Mouse (Mus musculus) midbrain, embryonic 11.5 days (tissue): Measurements from ENCODE around the gene Tlk1. TPM values are rescaled to one million over a fixed set of nuclear protein-coding genes. Genes with fewer than 3 reads are reported as not detected.

Source experiments
- ATAC-seq: fragments of 200-750 bp; cut with Nextera tagmentation; 2 replicates; pipeline ENCODE4 v1.8.0; 2017; ENCODE audit warnings: moderate TSS enrichment, moderate library complexity; ENCODE audit not compliant: low FRiP score
- DNase-seq: peaks from one replicate; pipeline ENCODE4 v3.0.0; 2015; ENCODE audit warnings: low spot score; ENCODE audit errors: missing footprints
- H3K27ac ChIP-seq: fragments of 300-500 bp; sonication (generic); 2 replicates; pipeline ENCODE4 v1.5.1; 2014; ENCODE audit warnings: low read depth, low read length
- H3K27me3 ChIP-seq: fragments of 300-500 bp; sonication (generic); 2 replicates; pipeline ENCODE4 v1.6.1; 2014; ENCODE audit warnings: mild to moderate bottlenecking, low read length, moderate library complexity, mixed read lengths; ENCODE audit not compliant: control insufficient read depth, insufficient read depth
- H3K36me3 ChIP-seq: fragments of 300-500 bp; sonication (generic); 2 replicates; pipeline ENCODE4 v1.6.1; 2014; ENCODE audit warnings: mild to moderate bottlenecking, low read length, moderate library complexity, mixed read lengths; ENCODE audit not compliant: control insufficient read depth, insufficient read depth
- H3K4me1 ChIP-seq: fragments of 300-500 bp; sonication (generic); 2 replicates; pipeline ENCODE4 v1.6.1; 2014; ENCODE audit warnings: low read length; ENCODE audit not compliant: control insufficient read depth, insufficient read depth
- H3K4me2 ChIP-seq: fragments of 300-500 bp; sonication (generic); 2 replicates; pipeline ENCODE4 v1.6.1; 2014; ENCODE audit warnings: mild to moderate bottlenecking, moderate library complexity
- H3K4me3 ChIP-seq: fragments of 300-500 bp; sonication (generic); 2 replicates; pipeline ENCODE4 v1.5.1; 2014; ENCODE audit warnings: low read depth, low read length
- H3K9ac ChIP-seq: fragments of 300-500 bp; sonication (generic); 2 replicates; pipeline ENCODE4 v1.6.1; 2014; ENCODE audit warnings: low read length
- H3K9me3 ChIP-seq: fragments of 300-500 bp; sonication (generic); 2 replicates; pipeline ENCODE4 v1.6.1; 2016; ENCODE audit warnings: low read length; ENCODE audit not compliant: control insufficient read depth
- WGBS: fragments of 180-500 bp; shearing (Covaris S2); extraction: QIAGEN DNeasy Blood & Tissue Kit; methylation state at CpG from one replicate; pipeline ENCODE4 v1.1.7; 2014; 5-methylcytosine and 5-hydroxymethylcytosine counted together
- polyA plus RNA-seq: library from polyadenylated mRNA; unstranded; fragments of >200 nt; fragmentation: Nextera tagmentation; extraction: Ambion mirVana; gene quantifications from 2 replicates; pipeline ENCODE4 v1.2.1, GENCODE M21; 2014

Gene Tlk1
- polyA plus RNA-seq, 1 experiment from 2014 or later = 45.2 TPM

DNA sequence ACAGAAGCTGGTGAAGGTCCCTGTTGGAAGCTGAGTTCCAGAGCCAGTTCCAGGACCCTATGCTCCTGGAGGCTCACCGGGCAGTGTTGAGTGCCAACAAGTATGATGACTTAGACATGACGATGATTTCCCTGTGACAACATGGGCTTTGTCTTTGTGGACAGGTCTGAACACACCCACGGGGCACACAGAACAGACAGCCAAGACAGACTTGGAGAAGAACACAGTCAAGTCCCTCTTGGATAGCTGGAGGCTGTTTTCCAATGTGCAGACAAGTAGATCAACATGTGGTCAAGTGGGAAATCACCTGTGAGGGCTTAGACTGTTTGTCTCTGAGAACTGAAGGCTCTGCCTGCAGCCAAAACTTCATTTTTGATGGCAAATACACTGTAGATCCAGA lies 31.4 kb upstream of the Tlk1 start:
- no peak for DNase-seq
- H3K36me3 ChIP-seq = no peaks in the 10 kb centered on the region
- no peak overlapping the region for H3K4me2 ChIP-seq
- H3K9me3 ChIP-seq = no peaks in the 10 kb centered on the region; the same call in 1 of the 2 replicates
- H3K4me1 ChIP-seq = no peaks in the 10 kb centered on the region
- no peak for ATAC-seq
- WGBS = 89% methylated on average over 3 of the region's 3 CpGs
- H3K4me3 ChIP-seq = no peak overlapping the region
- no peaks in the 10 kb centered on the region for H3K27me3 ChIP-seq
- H3K27ac ChIP-seq = no peak overlapping the region
- H3K9ac ChIP-seq = no peak overlapping the region

DNA sequence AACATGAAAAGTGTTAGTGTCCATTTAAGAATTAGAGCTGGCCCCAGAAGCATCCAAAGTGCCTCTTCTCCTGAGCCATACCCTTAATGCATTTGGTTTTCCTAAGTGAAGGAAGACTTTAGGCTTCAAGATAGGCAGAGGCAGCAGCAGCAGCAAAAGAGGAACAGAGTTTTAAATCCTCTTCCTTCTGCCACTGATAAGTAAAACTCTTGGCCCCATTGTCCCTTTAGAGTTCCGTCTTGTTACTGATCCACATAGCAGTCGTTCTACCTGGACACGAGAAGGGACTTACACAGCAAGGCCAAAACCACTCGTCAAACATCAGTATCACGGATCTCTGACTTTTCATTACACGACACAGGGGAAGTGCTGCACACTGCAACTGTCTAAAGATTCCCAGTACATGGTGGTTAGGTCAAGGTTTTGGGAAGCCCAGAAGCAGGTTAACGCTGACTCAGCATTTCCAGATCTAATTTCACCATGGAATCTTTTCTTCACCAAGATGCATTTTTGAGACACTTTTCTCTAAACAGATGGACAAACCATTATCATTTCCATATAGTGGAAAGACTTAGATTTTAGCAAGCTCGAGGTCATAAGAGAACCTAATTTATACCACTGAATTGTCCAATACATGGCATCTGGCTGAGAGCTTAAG lies 28.8 kb upstream of the Tlk1 start:
- ATAC-seq (no peak), DNase-seq (peak; percentile 41)
- no peaks in the 10 kb centered on the region for H3K4me1 ChIP-seq
- no peak overlapping the region for H3K4me2 ChIP-seq
- no peak overlapping the region for H3K27ac ChIP-seq
- H3K9ac ChIP-seq = no peak overlapping the region
- no peak overlapping the region for H3K4me3 ChIP-seq
- H3K36me3 ChIP-seq = no peaks in the 10 kb centered on the region
- WGBS = 93% methylated on average over 8 of the region's 8 CpGs
- H3K27me3 ChIP-seq = no peaks in the 10 kb centered on the region
- H3K9me3 ChIP-seq = no peaks in the 10 kb centered on the region

DNA sequence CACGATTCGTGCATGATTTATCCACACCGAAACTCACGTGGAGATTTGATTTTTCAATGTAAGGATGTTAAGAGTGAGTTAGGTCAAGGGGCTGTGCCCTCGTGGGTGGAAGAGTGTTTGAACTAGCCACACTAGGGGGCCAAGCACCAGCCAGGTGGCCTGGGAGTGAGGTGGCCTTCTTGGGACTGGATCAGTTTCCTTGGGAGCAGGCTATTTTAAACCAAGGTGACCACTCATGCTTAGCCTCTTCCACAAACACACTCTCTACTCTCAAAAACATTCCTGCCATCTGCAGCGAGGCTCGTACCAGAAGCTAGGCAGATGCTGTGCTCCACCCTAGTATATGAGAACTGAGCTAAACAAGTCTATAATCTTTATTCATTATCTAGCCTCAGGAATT lies 27.8 kb upstream of the Tlk1 start:
- 58% methylated on average over 7 of the region's 7 CpGs for WGBS

DNA sequence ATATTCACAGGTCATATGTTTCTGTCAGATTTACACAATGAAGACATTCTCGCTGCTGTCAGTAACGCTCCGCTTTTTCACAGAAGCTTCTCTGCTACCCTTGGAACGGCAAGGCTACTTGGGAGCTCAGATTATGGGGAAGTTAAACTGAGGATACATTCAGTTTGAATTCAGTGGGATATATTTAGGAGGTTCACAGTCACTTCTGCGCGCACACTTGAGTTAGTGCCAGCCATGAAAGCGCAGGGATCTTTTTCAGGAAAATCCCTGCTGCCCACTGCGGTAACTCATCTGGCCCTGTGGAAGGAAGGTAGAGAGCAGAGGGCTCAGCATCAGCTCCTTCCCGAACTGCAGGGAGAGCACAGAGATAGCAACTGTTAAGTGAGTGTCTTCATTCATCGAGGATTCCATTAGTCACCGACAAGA lies 27.3 kb upstream of the Tlk1 start:
- no peak for ATAC-seq
- DNase-seq = peak; percentile 75
- no peak overlapping the region for H3K4me2 ChIP-seq

More for the DNA sequence above, 27.8 kb upstream of the Tlk1 start:
- H3K4me3 ChIP-seq = no peak overlapping the region
- no peaks in the 10 kb centered on the region for H3K9me3 ChIP-seq
- no peak overlapping the region for H3K4me2 ChIP-seq
- no peaks in the 10 kb centered on the region for H3K36me3 ChIP-seq
- DNase-seq (peak; percentile 45), ATAC-seq (no peak)
- no peaks in the 10 kb centered on the region for H3K27me3 ChIP-seq
- H3K27ac ChIP-seq = no peak overlapping the region
- no peaks in the 10 kb centered on the region for H3K4me1 ChIP-seq
- H3K9ac ChIP-seq = no peak overlapping the region

DNA sequence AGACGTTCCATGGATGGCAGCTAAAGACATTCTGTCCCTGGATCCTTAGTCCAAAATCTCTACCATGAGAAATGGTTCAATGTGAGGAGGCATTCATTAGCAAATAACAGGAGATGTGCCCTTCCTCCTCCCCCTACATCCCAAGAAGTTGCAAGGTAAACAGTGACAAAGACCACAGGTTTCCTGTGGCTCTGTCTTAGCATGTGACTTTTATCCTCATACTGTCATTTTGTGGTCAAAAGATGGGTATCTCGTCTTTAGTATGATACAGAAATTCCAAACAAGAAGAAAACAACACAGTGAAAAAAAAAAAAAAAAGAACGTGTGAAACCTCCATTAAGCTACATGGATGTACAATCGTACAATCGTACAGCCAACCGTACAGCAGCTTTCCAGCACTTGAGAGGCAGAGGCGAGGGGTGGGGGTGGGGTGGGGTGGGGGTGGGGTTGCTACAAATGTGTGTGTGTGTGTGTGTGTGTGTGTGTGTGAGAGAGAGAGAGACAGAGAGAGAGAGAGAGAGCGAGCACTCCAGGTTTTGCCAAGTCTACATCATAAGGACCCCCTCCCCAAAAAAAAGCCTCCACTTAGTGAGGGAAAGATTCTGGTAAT lies 26.8 kb upstream of the Tlk1 start:
- H3K4me3 ChIP-seq = no peak overlapping the region
- no peaks in the 10 kb centered on the region for H3K27me3 ChIP-seq
- ATAC-seq = no peak
- WGBS = 78% methylated on average over 8 of the region's 8 CpGs
- no peaks in the 10 kb centered on the region for H3K4me1 ChIP-seq
- no peak for DNase-seq
- no peaks in the 10 kb centered on the region for H3K36me3 ChIP-seq
- H3K9ac ChIP-seq = no peak overlapping the region
- H3K27ac ChIP-seq = no peak overlapping the region
- H3K9me3 ChIP-seq = no peaks in the 10 kb centered on the region
- H3K4me2 ChIP-seq = no peak overlapping the region

More for the DNA sequence above, 27.3 kb upstream of the Tlk1 start:
- 56% methylated on average over 11 of the region's 11 CpGs for WGBS
- no peaks in the 10 kb centered on the region for H3K27me3 ChIP-seq
- H3K36me3 ChIP-seq = no peaks in the 10 kb centered on the region
- no peaks in the 10 kb centered on the region for H3K4me1 ChIP-seq
- no peak overlapping the region for H3K4me3 ChIP-seq
- no peaks in the 10 kb centered on the region for H3K9me3 ChIP-seq
- no peak overlapping the region for H3K9ac ChIP-seq
- no peak overlapping the region for H3K27ac ChIP-seq

DNA sequence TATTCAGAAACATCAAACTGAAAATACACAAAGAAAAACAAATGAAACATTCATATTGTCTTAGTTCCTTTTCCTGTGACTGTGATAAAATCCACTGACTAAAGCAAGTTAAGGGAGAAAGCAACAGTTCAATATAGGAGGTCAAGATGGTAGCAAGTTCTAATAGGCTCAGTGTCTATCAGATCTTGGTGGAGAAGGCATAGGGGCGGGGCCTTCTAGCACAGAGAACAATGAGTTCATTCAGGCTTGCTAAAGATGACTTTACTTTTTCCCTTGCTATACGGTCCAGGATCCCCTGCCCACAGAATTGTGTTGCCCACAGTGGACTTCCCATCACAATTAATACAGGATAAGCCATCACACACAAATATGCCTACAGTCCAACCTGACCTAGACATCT lies 20.3 kb upstream of the Tlk1 start:
- Histone ChIP-seq H3K9ac (no peak overlapping the region), H3K27me3 (no peaks in the 10 kb centered on the region), H3K9me3 (no peaks in the 10 kb centered on the region), H3K27ac (no peak overlapping the region), H3K36me3 (no peaks in the 10 kb centered on the region), H3K4me3 (no peak overlapping the region), H3K4me2 (no peak overlapping the region), H3K4me1 (no peaks in the 10 kb centered on the region)
- ATAC-seq = no peak
- DNase-seq = no peak
- WGBS = 54% methylated on average over 2 of the region's 2 CpGs

DNA sequence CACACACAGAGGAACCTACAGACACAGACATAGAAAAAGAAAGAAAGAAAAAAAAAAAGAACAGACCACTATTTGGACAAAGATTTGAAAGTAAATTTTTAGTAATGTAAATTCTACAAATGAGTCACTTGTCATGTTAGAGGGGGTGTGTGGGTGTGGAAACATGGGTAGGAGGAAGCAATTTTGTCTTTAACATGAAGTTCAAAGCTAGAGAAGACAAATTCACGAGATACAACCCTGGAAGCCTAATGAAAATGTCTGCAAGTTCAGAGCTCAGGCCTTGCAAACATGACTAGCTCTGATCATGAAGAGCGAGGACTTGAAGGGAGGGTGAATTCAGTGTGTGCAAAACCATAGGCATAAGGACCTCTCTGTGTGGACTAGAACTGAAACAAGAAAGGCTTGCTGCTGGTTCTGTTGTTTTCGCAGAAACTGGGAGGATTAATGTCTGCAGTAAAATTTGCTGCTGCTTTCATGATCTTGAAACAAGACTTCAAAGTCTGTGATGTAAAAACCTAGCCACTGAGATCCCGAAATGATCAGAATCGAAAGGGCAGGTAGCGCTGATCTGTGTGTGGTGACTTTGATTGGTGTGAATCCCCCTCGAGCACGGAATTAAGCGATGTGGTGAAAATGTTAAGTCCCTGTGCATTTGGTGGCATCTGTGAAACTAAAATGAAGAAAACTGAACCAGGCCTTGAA lies 19.3 kb upstream of the Tlk1 start:
- Histone ChIP-seq H3K9ac (no peak overlapping the region), H3K4me3 (no peak overlapping the region), H3K9me3 (no peaks in the 10 kb centered on the region), H3K27ac (no peak overlapping the region), H3K4me1 (no peaks in the 10 kb centered on the region), H3K4me2 (no peak overlapping the region), H3K36me3 (no peaks in the 10 kb centered on the region), H3K27me3 (no peaks in the 10 kb centered on the region)
- ATAC-seq (no peak), DNase-seq (no peak)
- WGBS = 83% methylated on average over 9 of the region's 9 CpGs

DNA sequence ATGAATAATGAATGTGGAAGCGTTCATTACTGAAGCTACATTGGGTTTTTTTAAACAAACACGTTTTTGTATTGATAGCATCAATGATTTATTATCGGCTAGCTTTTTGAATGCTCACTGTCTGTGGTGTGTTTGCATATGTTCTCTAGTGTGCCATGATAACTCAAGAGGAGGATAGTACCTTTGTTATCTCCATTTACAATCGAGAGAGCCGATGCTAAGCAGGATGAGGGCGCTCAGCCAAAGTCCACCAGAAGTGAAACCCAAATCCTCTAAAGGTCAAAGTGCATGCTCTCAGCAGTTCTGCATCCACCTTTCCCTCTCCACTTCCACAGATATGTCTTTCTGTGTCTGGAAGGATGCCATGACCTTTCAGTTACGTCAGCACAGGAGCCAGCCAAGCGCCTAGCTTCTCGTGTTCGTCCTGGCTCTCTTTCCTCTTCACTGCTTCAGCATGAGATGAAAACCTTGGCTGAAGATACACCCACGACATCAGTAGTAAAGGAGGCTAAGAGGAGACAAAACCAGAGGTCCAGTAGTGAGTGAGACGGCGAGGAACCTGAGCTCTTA lies 16.6 kb upstream of the Tlk1 start:
- no peaks in the 10 kb centered on the region for H3K27me3 ChIP-seq
- no peaks in the 10 kb centered on the region for H3K4me1 ChIP-seq
- ATAC-seq (no peak), DNase-seq (no peak)
- no peak overlapping the region for H3K9ac ChIP-seq
- no peak overlapping the region for H3K4me3 ChIP-seq
- 79% methylated on average over 13 of the region's 13 CpGs for WGBS
- no peaks in the 10 kb centered on the region for H3K9me3 ChIP-seq
- no peak overlapping the region for H3K27ac ChIP-seq
- H3K4me2 ChIP-seq = no peak overlapping the region
- H3K36me3 ChIP-seq = no peaks in the 10 kb centered on the region
